Mouse (Mus musculus): ENCODE results near the gene Gnai3.

DNA sequence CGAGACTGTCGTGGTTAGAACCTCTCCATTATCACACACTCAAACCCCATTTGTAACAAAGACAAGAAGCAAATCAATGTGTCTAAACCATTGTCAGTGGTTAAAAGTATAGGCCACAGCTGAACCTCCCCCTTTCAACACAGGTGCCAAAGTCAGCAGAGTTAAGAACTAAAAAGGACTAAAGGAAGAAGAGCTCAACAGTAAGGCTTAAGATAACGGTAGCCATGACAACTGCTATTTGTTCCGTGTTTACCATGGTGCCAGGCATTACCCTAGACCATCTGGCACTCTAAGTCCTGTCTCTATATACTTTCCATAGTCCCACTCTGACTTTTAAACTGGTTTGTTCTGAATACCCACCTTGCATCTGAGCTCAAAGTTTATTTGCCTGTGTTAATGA is 33.3 kb downstream of the Gnai3 start:
- TF ChIP-seq CTCF (IDR thresholded peaks at IDR 0.05; ENCODE audit: low read depth) (no peak), EP300 (optimal IDR thresholded peaks at IDR 0.05) (no peak)
